Mouse (Mus musculus) myocyte (in vitro differentiated cells): ENCODE results near the gene Loxl1. TPM values are rescaled to one million over a fixed set of nuclear protein-coding genes. Genes with fewer than 3 reads are reported as not detected.

Source experiments
- H3K27me3 ChIP-seq: one replicate; pipeline ENCODE4 v1.6.1; 2011; ENCODE audit not compliant: control insufficient read depth, insufficient read depth, insufficient read length
- H3K36me3 ChIP-seq: one replicate; pipeline ENCODE4 v1.6.1; 2011; ENCODE audit not compliant: control insufficient read depth, insufficient read depth
- H3K4me2 ChIP-seq: one replicate; pipeline ENCODE4 v1.6.1; 2011; ENCODE audit warnings: low read depth, control low read depth
- H3K4me3 ChIP-seq: one replicate; pipeline ENCODE4 v1.5.1; 2011; ENCODE audit warnings: mild to moderate bottlenecking, control low read depth, moderate library complexity
- H3K79me2 ChIP-seq: one replicate; pipeline ENCODE4 v1.6.1; 2011; ENCODE audit not compliant: control insufficient read depth, insufficient read depth
- H3ac ChIP-seq: one replicate; pipeline ENCODE4 v1.6.1; 2011; ENCODE audit not compliant: control insufficient read depth, insufficient read length
- CEBPB ChIP-seq: IDR thresholded peaks from 2 replicates; pipeline ENCODE4 v1.6.1; 2011; ENCODE audit warnings: mild to moderate bottlenecking, moderate library complexity; ENCODE audit not compliant: poor library complexity, insufficient read depth, severe bottlenecking
- E2F4 ChIP-seq: IDR thresholded peaks from one replicate; pipeline ENCODE4 v1.6.1; 2011; ENCODE audit warnings: mild to moderate bottlenecking, control low read depth, moderate library complexity; ENCODE audit not compliant: insufficient read depth
- MAX ChIP-seq: IDR thresholded peaks from one replicate; pipeline ENCODE4 v1.6.1; 2011; ENCODE audit warnings: low read depth, mild to moderate bottlenecking, control low read depth
- MYOD1 ChIP-seq, 3 experiments: IDR thresholded peaks; one replicate each; pipeline ENCODE4 v1.6.1; 2011; ENCODE audit warnings: control low read depth in 2 of 3, low read depth in 2 of 3, mild to moderate bottlenecking in 2 of 3, moderate library complexity in 1 of 3; ENCODE audit not compliant: insufficient read length in 2 of 3, control insufficient read depth in 1 of 3
- MYOG ChIP-seq, 3 experiments: IDR thresholded peaks; one replicate each; pipeline ENCODE4 v1.6.1; 2011; ENCODE audit warnings: control low read depth in 2 of 3, low read depth in 2 of 3, mild to moderate bottlenecking in 2 of 3; ENCODE audit not compliant: insufficient read length in 2 of 3, control insufficient read depth in 1 of 3, insufficient read depth in 1 of 3
- POLR2A ChIP-seq: IDR thresholded peaks from one replicate; pipeline ENCODE4 v1.6.1; 2011; ENCODE audit warnings: low read depth, mild to moderate bottlenecking, control low read depth, moderate library complexity; ENCODE audit not compliant: insufficient read length
- POLR2AphosphoS2 ChIP-seq: IDR thresholded peaks from one replicate; pipeline ENCODE4 v1.6.1; 2011; ENCODE audit warnings: low read depth, control low read depth; ENCODE audit not compliant: insufficient read length
- REST ChIP-seq: IDR thresholded peaks from one replicate; pipeline ENCODE4 v1.6.1; 2011; ENCODE audit warnings: mild to moderate bottlenecking, control low read depth, moderate library complexity; ENCODE audit not compliant: insufficient read depth, insufficient read length
- SRF ChIP-seq: IDR thresholded peaks from one replicate; pipeline ENCODE4 v1.6.1; 2011; ENCODE audit warnings: low read depth; ENCODE audit not compliant: control insufficient read depth, insufficient read length
- TCF12 ChIP-seq: IDR thresholded peaks from one replicate; pipeline ENCODE4 v1.6.1; 2011; ENCODE audit warnings: mild to moderate bottlenecking, control low read depth; ENCODE audit not compliant: poor library complexity, insufficient read depth, severe bottlenecking
- TCF3 ChIP-seq: IDR thresholded peaks from one replicate; pipeline ENCODE4 v1.6.1; 2011; ENCODE audit warnings: low read depth, control low read depth; ENCODE audit not compliant: insufficient read length
- USF1 ChIP-seq: IDR thresholded peaks from one replicate; pipeline ENCODE4 v1.6.1; 2011; ENCODE audit warnings: low read depth, mild to moderate bottlenecking, control low read depth, moderate library complexity
- polyA plus RNA-seq: library from polyadenylated mRNA; unstranded; fragments of >200 nt; fragmentation: generic; extraction: Trizol; gene quantifications from one replicate; pipeline ENCODE4 v1.2.1, GENCODE M21; 2012; ENCODE audit warnings: missing spikeins

The Loxl1 gene
- polyA plus RNA-seq, 1 experiment: 46.1 TPM

- TF ChIP-seq POLR2A (no peak), TCF3 (no peak), REST (no peak), SRF (no peak), E2F4 (no peak), MYOD1 (IDR thresholded peaks at IDR 0.05; ENCODE audit: control insufficient read depth in 1 of 3, insufficient read length in 2 of 3, low read depth in 2 of 3) (no peak), MYOG (IDR thresholded peaks at IDR 0.05; ENCODE audit: control insufficient read depth in 1 of 3, insufficient read depth in 1 of 3, insufficient read length in 2 of 3, low read depth in 2 of 3) (no peak), CEBPB (no peak), USF1 (no peak), POLR2AphosphoS2 (no peak), TCF12 (no peak), MAX (no peak)
- no peak overlapping the region for H3K4me3 ChIP-seq
- no peak overlapping the region for H3ac ChIP-seq
- H3K4me2 ChIP-seq: no peak overlapping the region
- H3K36me3 ChIP-seq: no peaks in the 10 kb centered on the region
- H3K79me2 ChIP-seq: no peaks in the 10 kb centered on the region
- no peaks in the 10 kb centered on the region for H3K27me3 ChIP-seq
Observed at GRCm38 (mm10) chr9:58353224-58353623, 40.2 kb upstream of the Loxl1 start.

- Histone ChIP-seq H3K4me3 (no peak overlapping the region), H3K36me3 (no peaks in the 10 kb centered on the region), H3ac (no peak overlapping the region), H3K79me2 (no peaks in the 10 kb centered on the region), H3K27me3 (no peaks in the 10 kb centered on the region), H3K4me2 (no peak overlapping the region)
- TF ChIP-seq TCF12: no peak
- TF ChIP-seq TCF3: no peak
- no peak for TF ChIP-seq REST
- no peak for TF ChIP-seq SRF
Observed at GRCm38 (mm10) chr9:58347795-58348194, 34.8 kb upstream of the Loxl1 start.

- Histone ChIP-seq H3K4me2 (no peak overlapping the region), H3K36me3 (no peaks in the 10 kb centered on the region), H3ac (no peak overlapping the region), H3K4me3 (no peak overlapping the region), H3K79me2 (no peaks in the 10 kb centered on the region), H3K27me3 (no peaks in the 10 kb centered on the region)
- TF ChIP-seq POLR2A: no peak
- TF ChIP-seq MYOD1 (IDR thresholded peaks at IDR 0.05; ENCODE audit: control insufficient read depth in 1 of 3, insufficient read length in 2 of 3, low read depth in 2 of 3): no peak
- no peak for TF ChIP-seq SRF
- TF ChIP-seq E2F4: no peak
- TF ChIP-seq REST: no peak
- no peak for TF ChIP-seq USF1
- no peak for TF ChIP-seq TCF3
- no peak for TF ChIP-seq MYOG (IDR thresholded peaks at IDR 0.05; ENCODE audit: control insufficient read depth in 1 of 3, insufficient read depth in 1 of 3, insufficient read length in 2 of 3, low read depth in 2 of 3)
- no peak for TF ChIP-seq POLR2AphosphoS2
- no peak for TF ChIP-seq MAX
Observed at GRCm38 (mm10) chr9:58346498-58346897, 33.5 kb upstream of the Loxl1 start.

- no peak overlapping the region for H3ac ChIP-seq
- no peak overlapping the region for H3K4me2 ChIP-seq
- TF ChIP-seq E2F4 (no peak), CEBPB (no peak), POLR2AphosphoS2 (no peak)
- no peaks in the 10 kb centered on the region for H3K79me2 ChIP-seq
- no peaks in the 10 kb centered on the region for H3K36me3 ChIP-seq
- no peak overlapping the region for H3K4me3 ChIP-seq
- H3K27me3 ChIP-seq: no peaks in the 10 kb centered on the region
Observed at GRCm38 (mm10) chr9:58345963-58346362, 33.0 kb upstream of the Loxl1 start.

GRCm38 (mm10) chr9:58341795-58342194 is 28.8 kb upstream of the Loxl1 start:
- no peaks in the 10 kb centered on the region for H3K27me3 ChIP-seq
- H3K79me2 ChIP-seq: no peaks in the 10 kb centered on the region
- H3ac ChIP-seq: no peak overlapping the region
- TF ChIP-seq MYOG (IDR thresholded peaks at IDR 0.05; ENCODE audit: control insufficient read depth in 1 of 3, insufficient read depth in 1 of 3, insufficient read length in 2 of 3, low read depth in 2 of 3) (no peak), USF1 (no peak), MAX (no peak), E2F4 (no peak), TCF3 (no peak), CEBPB (no peak), REST (no peak), TCF12 (no peak), SRF (no peak)
- H3K4me3 ChIP-seq: no peak overlapping the region
- H3K4me2 ChIP-seq: no peak overlapping the region
- H3K36me3 ChIP-seq: no peaks in the 10 kb centered on the region
